Mouse (Mus musculus) kidney, embryonic 14.5 days (tissue): ENCODE results near the gene Scnm1. TPM values are rescaled to one million over a fixed set of nuclear protein-coding genes. Genes with fewer than 3 reads are reported as not detected.

ENCODE experiments used
- ATAC-seq: fragments of 200-750 bp; cut with Nextera tagmentation; 2 replicates; pipeline ENCODE4 v1.8.0; 2017; ENCODE audit warnings: moderate number of reproducible peaks, mild to moderate bottlenecking, moderate TSS enrichment, moderate library complexity; ENCODE audit not compliant: low FRiP score, low TSS enrichment
- H3K27ac ChIP-seq: fragments of 300-500 bp; sonication (generic); 2 replicates; pipeline ENCODE4 v1.5.1; 2014; ENCODE audit warnings: low read depth, mild to moderate bottlenecking, low read length, moderate library complexity, mixed read lengths
- H3K27me3 ChIP-seq: fragments of 300-500 bp; sonication (generic); 2 replicates; pipeline ENCODE4 v1.6.1; 2014; ENCODE audit warnings: mild to moderate bottlenecking, low read length; ENCODE audit not compliant: control insufficient read depth, insufficient read depth
- H3K36me3 ChIP-seq: fragments of 300-500 bp; sonication (generic); 2 replicates; pipeline ENCODE4 v1.6.1; 2014; ENCODE audit warnings: low read length, mixed read lengths; ENCODE audit not compliant: control insufficient read depth, insufficient read depth
- H3K4me1 ChIP-seq: fragments of 300-500 bp; sonication (generic); 2 replicates; pipeline ENCODE4 v1.6.1; 2014; ENCODE audit warnings: low read length, mixed read lengths; ENCODE audit not compliant: control insufficient read depth, insufficient read depth
- H3K4me2 ChIP-seq: fragments of 300-500 bp; sonication (generic); replicated peaks from 2 replicates; pipeline ENCODE4 v1.6.1; 2014; ENCODE audit warnings: low read depth, mild to moderate bottlenecking, low read length
- H3K4me3 ChIP-seq: fragments of 300-500 bp; sonication (generic); 2 replicates; pipeline ENCODE4 v1.5.1; 2014; ENCODE audit warnings: mild to moderate bottlenecking, low read length
- H3K9ac ChIP-seq: fragments of 300-500 bp; sonication (generic); 2 replicates; pipeline ENCODE4 v1.6.1; 2014; ENCODE audit warnings: low read depth, mild to moderate bottlenecking, low read length, moderate library complexity
- H3K9me3 ChIP-seq: fragments of 300-500 bp; sonication (generic); 2 replicates; pipeline ENCODE4 v1.6.1; 2016; ENCODE audit warnings: low read length; ENCODE audit not compliant: control insufficient read depth
- WGBS: fragments of 180-500 bp; shearing (Covaris S2); extraction: QIAGEN DNeasy Blood & Tissue Kit; methylation state at CpG from one replicate; pipeline ENCODE4 v1.1.7; 2014; 5-methylcytosine and 5-hydroxymethylcytosine counted together
- polyA plus RNA-seq: library from polyadenylated mRNA; unstranded; fragments of >200 nt; fragmentation: Nextera tagmentation; extraction: Ambion mirVana; gene quantifications from 2 replicates; pipeline ENCODE4 v1.2.1, GENCODE M21; 2014

Gene Scnm1
- polyA plus RNA-seq, 1 experiment from 2014 or later = 69.6 TPM

GRCm38 (mm10) chr3:95130081-95130480 lies 3.7 kb downstream of the Scnm1 start:
- peaks cover 18% of the 10 kb centered on the region for H3K4me1 ChIP-seq
- peaks cover 4% of the 10 kb centered on the region; the same call in 1 of the 2 replicates for H3K36me3 ChIP-seq
- H3K4me3 ChIP-seq = no peak overlapping the region
- no peak overlapping the region for H3K27ac ChIP-seq
- H3K9ac ChIP-seq = no peak overlapping the region
- H3K9me3 ChIP-seq = no peaks in the 10 kb centered on the region
- no peak for ATAC-seq
- no peaks in the 10 kb centered on the region for H3K27me3 ChIP-seq
- WGBS = 48% methylated on average over 5 of the region's 5 CpGs
- H3K4me2 ChIP-seq = no peak overlapping the region

GRCm38 (mm10) chr3:95129226-95129651 lies 4.6 kb downstream of the Scnm1 start:
- WGBS = 11% methylated on average over 6 of the region's 6 CpGs
- ATAC-seq = peak; percentile 44

GRCm38 (mm10) chr3:95124972-95125371 lies 8.8 kb downstream of the Scnm1 start:
- Histone ChIP-seq H3K9me3 (no peaks in the 10 kb centered on the region), H3K36me3 (peaks cover 28% of the 10 kb centered on the region), H3K27me3 (no peaks in the 10 kb centered on the region), H3K4me3 (no peak overlapping the region), H3K4me2 (no peak overlapping the region), H3K4me1 (peaks cover 13% of the 10 kb centered on the region), H3K27ac (no peak overlapping the region), H3K9ac (no peak overlapping the region)
- no peak for ATAC-seq
- 46% methylated on average over 5 of the region's 5 CpGs for WGBS

More at GRCm38 (mm10) chr3:95129226-95129651, 4.6 kb downstream of the Scnm1 start:
- no peaks in the 10 kb centered on the region for H3K9me3 ChIP-seq
- no peak overlapping the region for H3K4me3 ChIP-seq
- H3K9ac ChIP-seq = peak overlapping the region; percentile 18; the same call in 1 of the 2 replicates
- peak overlapping the region; percentile 5; the same call in 1 of the 2 replicates for H3K27ac ChIP-seq
- peaks cover 4% of the 10 kb centered on the region; the same call in 1 of the 2 replicates for H3K36me3 ChIP-seq
- H3K4me2 ChIP-seq = no peak overlapping the region; the same call in 1 of the 2 replicates
- H3K4me1 ChIP-seq = peaks cover 20% of the 10 kb centered on the region
- no peaks in the 10 kb centered on the region for H3K27me3 ChIP-seq

DNA sequence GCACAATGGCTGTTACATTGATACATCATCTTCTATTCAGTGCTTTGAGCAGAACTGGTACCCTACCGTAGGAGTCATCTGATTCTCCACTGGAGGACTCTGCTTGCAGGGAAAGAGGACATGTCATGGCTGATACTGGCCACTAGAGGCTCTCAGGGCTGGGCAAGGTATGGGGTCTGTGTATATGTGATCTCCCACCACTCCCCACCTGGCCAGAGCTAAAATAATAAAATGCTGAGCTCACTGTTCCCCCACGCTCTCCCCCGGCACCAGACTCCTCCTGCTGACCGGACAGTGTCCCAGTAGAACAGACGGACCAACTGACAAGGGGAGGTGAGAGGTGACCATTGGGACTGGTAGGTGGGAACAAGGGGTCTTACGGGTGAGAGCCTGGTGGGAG lies 9.6 kb downstream of the Scnm1 start, which contains the start of gene Tmod4:
Tmod4 (plus strand) TSS at position 231 of the 400 bp plus-strand sequence.
- Histone ChIP-seq H3K36me3 (peaks cover 35% of the 10 kb centered on the region), H3K27ac (no peak within 1 kb of the TSS), H3K4me3 (no peak within 1 kb of the TSS), H3K27me3 (no peaks in the 10 kb centered on the region), H3K9ac (no peak within 1 kb of the TSS), H3K4me2 (no peak within 1 kb of the TSS), H3K9me3 (no peaks in the 10 kb centered on the region), H3K4me1 (peaks cover 5% of the 10 kb centered on the region; the same call in 1 of the 2 replicates)
- no peak; the same call in 1 of the 2 replicates for ATAC-seq
- 38% methylated on average over 6 of the region's 6 CpGs for WGBS

- peaks cover 55% of the 10 kb centered on the region for H3K36me3 ChIP-seq
- no peaks in the 10 kb centered on the region for H3K27me3 ChIP-seq
- peak overlapping the region; percentile 65; the same call in 1 of the 2 replicates for H3K27ac ChIP-seq
- 51% methylated on average over 6 of the region's 6 CpGs for WGBS
- H3K9ac ChIP-seq = no peak overlapping the region
- H3K4me1 ChIP-seq = peaks cover 3% of the 10 kb centered on the region; the same call in 1 of the 2 replicates
- no peak overlapping the region for H3K4me3 ChIP-seq
- no peak overlapping the region for H3K4me2 ChIP-seq
- no peaks in the 10 kb centered on the region for H3K9me3 ChIP-seq
- no peak for ATAC-seq
These were observed 12.2 kb downstream of the Scnm1 start for GRCm38 (mm10) chr3:95121580-95121979.

GRCm38 (mm10) chr3:95117751-95118150 lies 16.1 kb downstream of the Scnm1 start:
- Histone ChIP-seq H3K27ac (no peak overlapping the region), H3K36me3 (peaks cover 64% of the 10 kb centered on the region), H3K9ac (no peak overlapping the region), H3K4me1 (no peaks in the 10 kb centered on the region), H3K4me2 (no peak overlapping the region), H3K27me3 (no peaks in the 10 kb centered on the region), H3K9me3 (no peaks in the 10 kb centered on the region), H3K4me3 (no peak overlapping the region)
- 55% methylated on average over 2 of the region's 2 CpGs for WGBS
- ATAC-seq = no peak

DNA sequence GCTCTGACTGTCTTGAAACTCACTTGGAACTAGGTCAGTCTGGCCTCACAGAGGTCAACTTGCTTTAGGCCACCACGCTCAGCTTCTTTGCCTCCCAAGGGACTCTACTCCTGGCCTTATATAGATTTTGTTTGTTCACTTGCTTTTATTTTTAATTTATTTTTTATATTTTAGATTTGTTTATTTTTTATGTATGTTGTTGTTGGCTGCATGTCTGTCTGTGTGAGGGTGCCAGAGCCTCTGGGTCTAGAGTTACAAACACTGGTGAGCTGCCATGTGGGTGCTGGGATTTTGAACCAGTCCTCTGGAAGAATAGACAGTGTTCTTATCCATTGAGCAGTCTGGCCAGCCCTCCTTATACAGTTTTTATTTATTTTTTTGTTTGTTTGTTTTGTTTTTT lies 21.1 kb downstream of the Scnm1 start:
- no peak overlapping the region for H3K4me2 ChIP-seq
- WGBS = 74% methylated on average over 1 of the region's 1 CpGs
- H3K4me1 ChIP-seq = peaks cover 4% of the 10 kb centered on the region; the same call in 1 of the 2 replicates
- H3K27ac ChIP-seq = no peak overlapping the region
- H3K27me3 ChIP-seq = no peaks in the 10 kb centered on the region
- H3K9ac ChIP-seq = no peak overlapping the region
- no peak for ATAC-seq
- no peak overlapping the region for H3K4me3 ChIP-seq
- peaks cover 19% of the 10 kb centered on the region for H3K36me3 ChIP-seq
- H3K9me3 ChIP-seq = no peaks in the 10 kb centered on the region

GRCm38 (mm10) chr3:95110911-95111726 lies 22.7 kb downstream of the Scnm1 start, which contains the start of gene Vps72:
Gene Vps72, plus strand, starts transcription at chr3:95111022.
- Histone ChIP-seq H3K27me3 (no peaks in the 10 kb centered on the region), H3K4me1 (peaks cover 4% of the 10 kb centered on the region; the same call in 1 of the 2 replicates), H3K9ac (peak within 1 kb of the TSS; percentile 87), H3K36me3 (peaks cover 12% of the 10 kb centered on the region), H3K4me2 (peak within 1 kb of the TSS; percentile 32), H3K9me3 (no peaks in the 10 kb centered on the region), H3K4me3 (peak within 1 kb of the TSS; percentile 72), H3K27ac (peak within 1 kb of the TSS; percentile 97)
- 0% methylated on average over 51 of the region's 54 CpGs for WGBS
- ATAC-seq = peak; percentile 73

- peaks cover 3% of the 10 kb centered on the region; the same call in 1 of the 2 replicates for H3K36me3 ChIP-seq
These were observed 25.9 kb downstream of the Scnm1 start for GRCm38 (mm10) chr3:95107898-95108297.

More at GRCm38 (mm10) chr3:95107898-95108297, 25.9 kb downstream of the Scnm1 start:
- no peak overlapping the region for H3K9ac ChIP-seq
- peaks cover 12% of the 10 kb centered on the region for H3K4me1 ChIP-seq
- 79% methylated on average over 2 of the region's 2 CpGs for WGBS
- no peaks in the 10 kb centered on the region for H3K27me3 ChIP-seq
- H3K27ac ChIP-seq = no peak overlapping the region
- ATAC-seq = no peak
- H3K4me2 ChIP-seq = no peak overlapping the region
- H3K4me3 ChIP-seq = no peak overlapping the region
- H3K9me3 ChIP-seq = no peaks in the 10 kb centered on the region
